Mouse (Mus musculus) G1E (cell line): ENCODE results near the gene Gid8. TPM values are rescaled to one million over a fixed set of nuclear protein-coding genes. Genes with fewer than 3 reads are reported as not detected.

ENCODE experiments used
- ATAC-seq: 2 replicates; pipeline ENCODE4 v1.8.0; 2016; ENCODE audit warnings: mild to moderate bottlenecking; ENCODE audit not compliant: insufficient number of reproducible peaks, poor library complexity, low FRiP score, severe bottlenecking; ENCODE audit errors: extremely low read depth
- DNase-seq: peaks from one replicate; pipeline ENCODE4 v3.0.0; 2012; ENCODE audit warnings: low spot score
- H3K27me3 ChIP-seq: 2 replicates; pipeline ENCODE4 v1.6.1; 2012; ENCODE audit warnings: mild to moderate bottlenecking, low read length, inconsistent platforms; ENCODE audit not compliant: insufficient read depth
- H3K36me3 ChIP-seq: replicated peaks from 2 replicates; pipeline ENCODE3; 2012; ENCODE audit warnings: mild to moderate bottlenecking, inconsistent platforms
- H3K4me1 ChIP-seq: 2 replicates; pipeline ENCODE4 v1.6.1; 2012; ENCODE audit warnings: low read depth, low read length, inconsistent platforms, mixed read lengths; ENCODE audit not compliant: insufficient read depth
- H3K4me3 ChIP-seq: 2 replicates; pipeline ENCODE4 v1.5.1; 2012; ENCODE audit warnings: low read depth, mild to moderate bottlenecking, inconsistent platforms, low read length, moderate library complexity, mixed read lengths
- H3K9me3 ChIP-seq: replicated peaks from 2 replicates; pipeline ENCODE4 v1.6.1; 2012; ENCODE audit warnings: inconsistent platforms
- CTCF ChIP-seq: IDR thresholded peaks from 2 replicates; pipeline ENCODE4 v1.5.1; 2012; ENCODE audit warnings: low read depth, low read length, inconsistent platforms, mixed read lengths
- GATA1 ChIP-seq: IDR thresholded peaks from 2 replicates; pipeline ENCODE4 v1.6.1; 2012; ENCODE audit warnings: borderline replicate concordance, low read length, inconsistent platforms, mixed read lengths
- GATA2 ChIP-seq: IDR thresholded peaks from 2 replicates; pipeline ENCODE4 v1.6.1; 2012; ENCODE audit warnings: low read depth, low read length, inconsistent platforms, borderline replicate concordance
- POLR2AphosphoS5 ChIP-seq: IDR thresholded peaks from 2 replicates; pipeline ENCODE4 v1.6.1; 2012; ENCODE audit warnings: low read depth, low read length, inconsistent platforms; ENCODE audit not compliant: insufficient replicate concordance
- TAL1 ChIP-seq: conservative IDR thresholded peaks from 2 replicates; pipeline ENCODE4 v1.6.1; 2012; ENCODE audit warnings: low read depth, low read length, inconsistent platforms, mixed read lengths
- polyA plus RNA-seq: library from polyadenylated mRNA; stranded (reverse); fragments of >175 nt; gene quantifications from 2 replicates; pipeline ENCODE4 v1.2.3, GENCODE M21; 2012
- total RNA-seq, 2 experiments: library from RNA; stranded (forward) in 1 of 2; stranded (reverse) in 1 of 2; fragments of 200-1000 nt in 1 of 2; fragments of >200 nt in 1 of 2; fragmentation: Nextera tagmentation in 1 of 2; gene quantifications; 2 replicates each; pipeline ENCODE4 v1.2.3; 2014 to 2017

Gene Gid8
- total and polyA plus RNA-seq, 3 experiments: 29.3 to 79.7 (median 78.3) TPM

GRCm38 (mm10) chr2:180684031-180684430 lies 25.9 kb upstream of the Gid8 start:
- no peak overlapping the region for H3K4me3 ChIP-seq
- no peaks in the 10 kb centered on the region for H3K27me3 ChIP-seq
- ATAC-seq (no peak), DNase-seq (no peak)
- no peaks in the 10 kb centered on the region for H3K9me3 ChIP-seq
- H3K4me1 ChIP-seq: peaks cover 4% of the 10 kb centered on the region
- H3K36me3 ChIP-seq: peaks cover 100% of the 10 kb centered on the region
- no peak for TF ChIP-seq GATA1
- TF ChIP-seq GATA2: no peak
- TF ChIP-seq TAL1: no peak
- no peak for TF ChIP-seq CTCF
- TF ChIP-seq POLR2AphosphoS5: no peak

GRCm38 (mm10) chr2:180689841-180690240 lies 20.1 kb upstream of the Gid8 start:
- Histone ChIP-seq H3K9me3 (no peaks in the 10 kb centered on the region), H3K4me1 (peaks cover 39% of the 10 kb centered on the region), H3K36me3 (peaks cover 80% of the 10 kb centered on the region), H3K4me3 (no peak overlapping the region), H3K27me3 (no peaks in the 10 kb centered on the region)
- TF ChIP-seq POLR2AphosphoS5: no peak
- TF ChIP-seq TAL1: no peak
- TF ChIP-seq GATA2: no peak
- no peak for TF ChIP-seq CTCF
- TF ChIP-seq GATA1: no peak
- DNase-seq (no peak), ATAC-seq (no peak)

GRCm38 (mm10) chr2:180692630-180693029 lies 17.3 kb upstream of the Gid8 start:
- Histone ChIP-seq H3K27me3 (no peaks in the 10 kb centered on the region), H3K9me3 (no peaks in the 10 kb centered on the region), H3K4me1 (peaks cover 50% of the 10 kb centered on the region), H3K36me3 (peaks cover 69% of the 10 kb centered on the region), H3K4me3 (no peak overlapping the region)
- ATAC-seq (peak; percentile 80), DNase-seq (peak; percentile 68)
- no peak for TF ChIP-seq GATA2

GRCm38 (mm10) chr2:180695176-180695575 lies 14.7 kb upstream of the Gid8 start:
- H3K4me3 ChIP-seq: no peak overlapping the region
- peaks cover 66% of the 10 kb centered on the region for H3K4me1 ChIP-seq
- TF ChIP-seq GATA2 (no peak), TAL1 (no peak), GATA1 (no peak), POLR2AphosphoS5 (no peak), CTCF (no peak)
- ATAC-seq: 0 out of 2 replicates have a peak, but pooled peaks have one; percentile 23
- H3K9me3 ChIP-seq: no peaks in the 10 kb centered on the region
- H3K36me3 ChIP-seq: peaks cover 62% of the 10 kb centered on the region
- H3K27me3 ChIP-seq: no peaks in the 10 kb centered on the region
- no peak for DNase-seq

- no peak for ATAC-seq
- H3K4me1 ChIP-seq: peaks cover 74% of the 10 kb centered on the region
- TF ChIP-seq POLR2AphosphoS5 (no peak), CTCF (no peak)
- peaks cover 60% of the 10 kb centered on the region for H3K36me3 ChIP-seq
- no peak for DNase-seq
- peak overlapping the region; percentile 85 for H3K4me3 ChIP-seq
- no peaks in the 10 kb centered on the region for H3K27me3 ChIP-seq
- H3K9me3 ChIP-seq: no peaks in the 10 kb centered on the region
Measured at GRCm38 (mm10) chr2:180700457-180700856, 9.5 kb upstream of the Gid8 start.

GRCm38 (mm10) chr2:180701053-180701766 lies 8.7 kb upstream of the Gid8 start:
- H3K27me3 ChIP-seq: no peaks in the 10 kb centered on the region
- peaks cover 73% of the 10 kb centered on the region for H3K4me1 ChIP-seq
- TF ChIP-seq TAL1 (no peak), GATA1 (no peak), POLR2AphosphoS5 (no peak)
- no peak for DNase-seq
- ATAC-seq: no peak
- peaks cover 62% of the 10 kb centered on the region for H3K36me3 ChIP-seq
- peak overlapping the region; percentile 85 for H3K4me3 ChIP-seq
- no peaks in the 10 kb centered on the region for H3K9me3 ChIP-seq

GRCm38 (mm10) chr2:180701767-180702621 lies 7.9 kb upstream of the Gid8 start:
- ATAC-seq (peak; percentile 64), DNase-seq (peak; percentile 94)
- H3K4me1 ChIP-seq: peaks cover 75% of the 10 kb centered on the region
- peaks cover 66% of the 10 kb centered on the region for H3K36me3 ChIP-seq
- H3K4me3 ChIP-seq: peak overlapping the region; percentile 85
- no peaks in the 10 kb centered on the region for H3K27me3 ChIP-seq
- TF ChIP-seq CTCF: no peak
- TF ChIP-seq GATA2: no peak
- no peak for TF ChIP-seq TAL1
- TF ChIP-seq GATA1: no peak
- no peak for TF ChIP-seq POLR2AphosphoS5
- H3K9me3 ChIP-seq: no peaks in the 10 kb centered on the region
